Mouse (Mus musculus): ENCODE data around the gene Nek1. TPM values are rescaled to one million over a fixed set of nuclear protein-coding genes. Genes with fewer than 3 reads are reported as not detected.

The Nek1 gene
- polyA plus RNA-seq (2014; fragmentation: Nextera tagmentation; extraction: Ambion mirVana) = 14.1 and 17.1 TPM in 2 replicates

DNA sequence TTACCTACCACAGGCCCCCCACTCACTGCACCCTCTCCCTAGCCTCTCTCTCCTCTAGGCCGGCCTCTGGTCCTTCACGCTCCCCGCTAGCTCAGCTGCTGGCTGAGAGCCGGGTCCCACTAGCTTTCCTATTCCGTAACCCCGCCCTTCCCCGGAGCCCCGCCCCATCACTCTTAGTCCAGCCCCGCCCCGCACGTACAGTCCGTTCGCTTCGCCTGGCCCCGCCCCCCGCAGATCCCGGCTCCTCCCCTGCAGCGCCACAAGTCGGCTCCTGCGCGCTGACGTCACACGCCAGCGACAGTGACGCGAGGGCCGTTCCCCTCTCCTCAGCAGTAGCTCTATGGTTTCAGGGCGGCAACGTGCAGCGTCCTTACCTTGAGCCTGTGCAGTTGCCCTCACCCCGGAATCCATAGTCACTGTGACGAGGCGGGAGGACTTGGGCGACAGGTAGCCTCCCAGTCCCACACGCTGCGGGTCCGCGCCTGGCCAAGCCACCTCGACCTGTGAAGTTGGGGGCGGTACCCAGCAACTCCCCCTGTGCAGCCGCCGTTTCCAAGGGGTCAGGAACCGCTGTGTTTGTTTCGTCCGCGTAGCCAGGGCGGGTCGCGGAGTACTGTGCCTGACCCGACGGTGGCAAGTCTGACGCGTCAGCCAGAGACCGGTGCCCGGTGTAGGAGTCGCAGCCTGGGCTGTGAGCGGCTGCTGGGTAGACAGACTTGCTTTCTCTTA lies at the start of gene Nek1:
Nek1 (plus strand) TSS at position 286 of the 729 bp plus-strand sequence.
- H3K4me1 ChIP-seq (replicated peaks; ENCODE audit: control insufficient read depth, insufficient read depth, low read length) = peaks cover 2% of the 10 kb centered on the region; the same call in 1 of the 2 replicates
- peak; percentile 98 for DNase-seq (ENCODE audit: low spot score)
- peak within 1 kb of the TSS; percentile 80 for H3K9ac ChIP-seq (ENCODE audit: low read depth, low read length)
- peak within 1 kb of the TSS; percentile 97 for H3K27ac ChIP-seq (ENCODE audit: low read depth, low read length)
- H3K4me3 ChIP-seq (ENCODE audit: low read depth, low read length) = peak within 1 kb of the TSS; percentile 82
- H3K36me3 ChIP-seq (ENCODE audit: control insufficient read depth, insufficient read depth, low read length) = peaks cover 7% of the 10 kb centered on the region; the same call in 1 of the 2 replicates
- H3K4me2 ChIP-seq = peak within 1 kb of the TSS; percentile 75
- peak; percentile 92 for ATAC-seq (replicated peaks; ENCODE audit: low FRiP score)
- H3K9me3 ChIP-seq (ENCODE audit: control insufficient read depth, low read length) = peaks cover 2% of the 10 kb centered on the region; the same call in 1 of the 2 replicates
- WGBS = under 1% methylated on average over 57 of the region's 57 CpGs
- H3K27me3 ChIP-seq (replicated peaks; ENCODE audit: control insufficient read depth, insufficient read depth, low read length) = no peaks in the 10 kb centered on the region

DNA sequence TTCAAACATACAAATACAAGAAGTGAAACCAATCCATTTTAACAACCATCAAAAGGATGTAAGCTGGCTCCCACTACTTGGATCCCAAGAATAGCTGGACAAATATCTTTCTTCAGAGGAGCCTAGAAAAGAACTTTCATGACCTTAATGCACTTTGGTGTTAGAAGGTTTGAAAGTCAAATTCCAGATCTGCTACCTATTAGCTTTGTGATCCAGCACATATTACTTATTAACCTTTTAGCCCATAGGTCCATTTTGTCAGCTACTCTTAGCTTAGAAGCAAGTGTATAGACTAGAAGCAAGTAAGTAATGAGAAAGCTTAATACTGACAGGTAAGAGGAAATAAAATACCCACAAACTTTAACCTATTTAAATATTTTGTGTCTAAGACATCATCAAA lies 45.5 kb upstream of the Nek1 start:
- peaks cover 19% of the 10 kb centered on the region for H3K4me1 ChIP-seq (replicated peaks; ENCODE audit: control insufficient read depth, insufficient read depth, low read length)
- no peaks in the 10 kb centered on the region for H3K36me3 ChIP-seq (ENCODE audit: control insufficient read depth, insufficient read depth, low read length)
- ATAC-seq (replicated peaks; ENCODE audit: low FRiP score) (no peak), DNase-seq (ENCODE audit: low spot score) (no peak)
- H3K9ac ChIP-seq (ENCODE audit: low read depth, low read length) = no peak overlapping the region
- H3K4me3 ChIP-seq (ENCODE audit: low read depth, low read length) = no peak overlapping the region
- no peak overlapping the region for H3K4me2 ChIP-seq
- no peak overlapping the region for H3K27ac ChIP-seq (ENCODE audit: low read depth, low read length)
- H3K27me3 ChIP-seq (replicated peaks; ENCODE audit: control insufficient read depth, insufficient read depth, low read length) = no peaks in the 10 kb centered on the region
- H3K9me3 ChIP-seq (ENCODE audit: control insufficient read depth, low read length) = no peaks in the 10 kb centered on the region

DNA sequence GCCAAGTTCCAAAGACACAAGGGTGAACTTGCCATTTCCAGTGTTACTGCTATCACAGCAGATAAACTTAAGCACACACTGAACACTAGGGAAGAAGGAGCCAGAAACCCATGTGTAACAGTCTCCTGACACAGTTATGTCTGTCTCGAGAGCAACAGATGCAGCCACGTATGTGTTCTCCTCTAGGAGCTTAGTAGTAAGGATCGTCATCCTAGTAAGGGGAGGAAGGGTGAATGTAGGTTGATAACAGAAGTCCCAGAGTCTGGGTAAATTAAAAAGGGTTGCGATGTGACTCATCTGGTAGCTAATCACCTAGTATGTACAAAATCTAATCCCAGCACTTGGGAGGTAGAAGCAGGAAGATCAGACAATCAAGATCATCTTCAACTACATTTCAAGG lies 43.1 kb upstream of the Nek1 start:
- H3K36me3 ChIP-seq (ENCODE audit: control insufficient read depth, insufficient read depth, low read length) = no peaks in the 10 kb centered on the region
- peak overlapping the region; percentile 48; the same call in 1 of the 2 replicates for H3K27ac ChIP-seq (ENCODE audit: low read depth, low read length)
- no peak overlapping the region for H3K4me3 ChIP-seq (ENCODE audit: low read depth, low read length)
- H3K9ac ChIP-seq (ENCODE audit: low read depth, low read length) = no peak overlapping the region
- no peaks in the 10 kb centered on the region for H3K9me3 ChIP-seq (ENCODE audit: control insufficient read depth, low read length)
- H3K4me1 ChIP-seq (replicated peaks; ENCODE audit: control insufficient read depth, insufficient read depth, low read length) = peaks cover 29% of the 10 kb centered on the region
- WGBS = 47% methylated on average over 4 of the region's 4 CpGs
- ATAC-seq (replicated peaks; ENCODE audit: low FRiP score) (no peak), DNase-seq (ENCODE audit: low spot score) (no peak)
- H3K4me2 ChIP-seq = peak overlapping the region; percentile 37; the same call in 1 of the 2 replicates
- H3K27me3 ChIP-seq (replicated peaks; ENCODE audit: control insufficient read depth, insufficient read depth, low read length) = no peaks in the 10 kb centered on the region

DNA sequence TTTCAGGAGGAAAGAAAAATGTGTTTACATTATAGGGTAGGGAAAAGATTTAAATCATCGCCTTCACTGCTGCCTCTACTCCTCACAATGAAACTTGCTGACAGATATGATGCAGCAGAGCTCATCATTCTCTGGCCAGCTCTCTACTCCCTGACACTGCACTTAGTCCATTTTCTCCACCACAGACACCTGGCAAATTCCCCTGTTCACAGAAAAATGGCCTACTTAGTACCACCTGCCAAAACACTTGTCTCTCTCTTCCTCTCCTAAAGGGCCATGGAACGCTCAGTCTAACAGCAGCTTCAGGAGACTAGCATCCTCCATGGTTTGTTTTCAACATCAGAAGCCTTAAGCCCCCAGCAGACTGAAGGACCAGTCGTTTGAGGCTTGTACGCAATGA lies 41.7 kb upstream of the Nek1 start:
- no peak overlapping the region for H3K9ac ChIP-seq (ENCODE audit: low read depth, low read length)
- no peaks in the 10 kb centered on the region for H3K36me3 ChIP-seq (ENCODE audit: control insufficient read depth, insufficient read depth, low read length)
- no peak for ATAC-seq (replicated peaks; ENCODE audit: low FRiP score)
- H3K27ac ChIP-seq (ENCODE audit: low read depth, low read length) = no peak overlapping the region
- H3K4me3 ChIP-seq (ENCODE audit: low read depth, low read length) = no peak overlapping the region
- H3K9me3 ChIP-seq (ENCODE audit: control insufficient read depth, low read length) = no peaks in the 10 kb centered on the region
- H3K4me2 ChIP-seq = 0 out of 2 replicates have a peak overlapping the region, but pooled peaks have one; percentile 7
- WGBS = 83% methylated on average over 4 of the region's 4 CpGs
- peaks cover 37% of the 10 kb centered on the region for H3K4me1 ChIP-seq (replicated peaks; ENCODE audit: control insufficient read depth, insufficient read depth, low read length)
- no peak for DNase-seq (ENCODE audit: low spot score)
- no peaks in the 10 kb centered on the region for H3K27me3 ChIP-seq (replicated peaks; ENCODE audit: control insufficient read depth, insufficient read depth, low read length)

DNA sequence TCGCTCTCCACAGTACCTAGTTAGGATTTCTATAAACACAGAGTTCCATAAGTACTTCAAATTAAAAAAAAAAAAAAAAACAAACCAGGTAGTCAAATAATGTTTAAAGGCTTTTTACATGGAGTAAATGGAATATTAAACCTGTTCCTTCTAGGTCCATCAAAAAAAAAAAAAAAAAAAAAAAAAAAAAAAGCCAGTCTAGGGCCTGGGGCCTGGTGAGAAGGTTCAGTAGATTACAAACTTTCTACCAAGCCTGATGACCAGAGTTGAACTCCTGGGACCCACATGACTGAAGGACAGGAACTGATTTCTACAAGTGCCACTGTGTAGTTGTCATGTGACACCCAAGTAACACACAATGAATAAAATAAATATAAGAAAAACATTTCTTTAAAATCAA lies 41.2 kb upstream of the Nek1 start:
- H3K27me3 ChIP-seq (replicated peaks; ENCODE audit: control insufficient read depth, insufficient read depth, low read length) = no peaks in the 10 kb centered on the region
- ATAC-seq (replicated peaks; ENCODE audit: low FRiP score) (no peak), DNase-seq (ENCODE audit: low spot score) (no peak)
- H3K4me3 ChIP-seq (ENCODE audit: low read depth, low read length) = no peak overlapping the region
- H3K36me3 ChIP-seq (ENCODE audit: control insufficient read depth, insufficient read depth, low read length) = no peaks in the 10 kb centered on the region
- no peak overlapping the region for H3K9ac ChIP-seq (ENCODE audit: low read depth, low read length)
- H3K27ac ChIP-seq (ENCODE audit: low read depth, low read length) = no peak overlapping the region
- no peaks in the 10 kb centered on the region for H3K9me3 ChIP-seq (ENCODE audit: control insufficient read depth, low read length)
- peak overlapping the region; percentile 55; the same call in 1 of the 2 replicates for H3K4me2 ChIP-seq
- WGBS = 95% methylated on average over 1 of the region's 1 CpGs
- H3K4me1 ChIP-seq (replicated peaks; ENCODE audit: control insufficient read depth, insufficient read depth, low read length) = peaks cover 42% of the 10 kb centered on the region

DNA sequence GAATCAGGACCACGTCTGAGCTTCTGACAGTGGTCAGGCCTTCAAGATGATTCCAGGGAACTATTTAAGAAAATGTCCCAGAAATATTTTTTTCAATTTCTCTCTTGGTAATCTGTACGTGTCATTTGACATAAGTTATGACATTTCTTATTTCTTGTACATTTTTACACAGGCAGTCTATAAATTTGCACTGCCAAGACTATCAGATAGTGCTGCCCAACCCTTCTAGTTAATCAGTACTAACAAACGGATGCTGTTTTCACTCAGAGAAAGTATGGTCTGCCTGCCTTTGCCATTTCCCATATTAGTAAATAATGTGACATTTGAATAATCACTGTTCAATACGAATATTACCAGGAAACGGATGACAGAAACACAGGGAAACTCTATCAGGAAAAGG lies 40.2 kb upstream of the Nek1 start:
- H3K4me2 ChIP-seq = peak overlapping the region; percentile 55
- WGBS = 43% methylated on average over 5 of the region's 5 CpGs
- no peaks in the 10 kb centered on the region for H3K36me3 ChIP-seq (ENCODE audit: control insufficient read depth, insufficient read depth, low read length)
- ATAC-seq (replicated peaks; ENCODE audit: low FRiP score) (no peak), DNase-seq (ENCODE audit: low spot score) (no peak)
- H3K27ac ChIP-seq (ENCODE audit: low read depth, low read length) = no peak overlapping the region
- H3K9ac ChIP-seq (ENCODE audit: low read depth, low read length) = 0 out of 2 replicates have a peak overlapping the region, but pooled peaks have one; percentile 35
- peaks cover 52% of the 10 kb centered on the region for H3K4me1 ChIP-seq (replicated peaks; ENCODE audit: control insufficient read depth, insufficient read depth, low read length)
- no peaks in the 10 kb centered on the region for H3K27me3 ChIP-seq (replicated peaks; ENCODE audit: control insufficient read depth, insufficient read depth, low read length)
- no peaks in the 10 kb centered on the region for H3K9me3 ChIP-seq (ENCODE audit: control insufficient read depth, low read length)
- 0 out of 2 replicates have a peak overlapping the region, but pooled peaks have one; percentile 1 for H3K4me3 ChIP-seq (ENCODE audit: low read depth, low read length)

DNA sequence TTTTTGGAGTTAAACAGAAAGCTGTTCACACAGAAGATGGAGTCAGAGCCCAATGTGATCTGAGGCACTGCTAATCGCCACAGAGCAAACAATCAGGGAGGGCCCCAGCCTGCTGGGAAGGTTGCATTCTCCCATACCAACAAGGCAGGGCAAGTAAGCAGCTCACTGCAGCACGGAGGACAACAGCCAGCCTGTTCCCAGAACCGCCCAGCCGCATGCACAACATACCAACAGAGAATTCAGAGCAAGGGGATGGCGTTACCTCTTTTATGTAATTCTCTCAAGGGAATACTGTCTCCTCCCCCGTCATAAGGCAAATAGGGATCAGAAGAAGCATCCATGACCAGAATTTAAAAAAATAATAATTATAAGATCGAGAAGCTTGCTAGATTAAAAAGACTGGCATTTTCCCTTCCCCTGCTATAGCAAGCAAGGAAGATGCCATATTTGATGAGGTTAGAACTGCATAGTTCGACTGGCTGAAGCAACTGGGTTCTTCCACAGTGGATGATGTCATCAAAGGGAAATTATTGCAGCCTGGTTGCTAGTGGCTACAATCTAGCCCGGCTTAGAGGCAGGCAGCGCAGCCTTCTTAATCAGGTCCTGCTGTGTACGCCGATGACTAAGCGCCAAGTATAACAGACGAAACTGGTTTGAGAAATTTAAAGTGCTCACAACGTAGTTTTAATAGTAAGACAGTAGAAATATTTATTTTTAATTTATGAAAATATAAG lies 38.5 kb upstream of the Nek1 start:
- Histone ChIP-seq H3K27me3 (replicated peaks; ENCODE audit: control insufficient read depth, insufficient read depth, low read length) (no peaks in the 10 kb centered on the region), H3K4me3 (ENCODE audit: low read depth, low read length) (peak overlapping the region; percentile 56), H3K27ac (ENCODE audit: low read depth, low read length) (peak overlapping the region; percentile 94), H3K4me2 (peak overlapping the region; percentile 82), H3K4me1 (replicated peaks; ENCODE audit: control insufficient read depth, insufficient read depth, low read length) (peaks cover 58% of the 10 kb centered on the region), H3K9me3 (ENCODE audit: control insufficient read depth, low read length) (no peaks in the 10 kb centered on the region), H3K9ac (ENCODE audit: low read depth, low read length) (peak overlapping the region; percentile 75), H3K36me3 (ENCODE audit: control insufficient read depth, insufficient read depth, low read length) (no peaks in the 10 kb centered on the region)
- ATAC-seq (replicated peaks; ENCODE audit: low FRiP score) (peak; percentile 91), DNase-seq (ENCODE audit: low spot score) (peak; percentile 48)
- WGBS = 7% methylated on average over 15 of the region's 15 CpGs

DNA sequence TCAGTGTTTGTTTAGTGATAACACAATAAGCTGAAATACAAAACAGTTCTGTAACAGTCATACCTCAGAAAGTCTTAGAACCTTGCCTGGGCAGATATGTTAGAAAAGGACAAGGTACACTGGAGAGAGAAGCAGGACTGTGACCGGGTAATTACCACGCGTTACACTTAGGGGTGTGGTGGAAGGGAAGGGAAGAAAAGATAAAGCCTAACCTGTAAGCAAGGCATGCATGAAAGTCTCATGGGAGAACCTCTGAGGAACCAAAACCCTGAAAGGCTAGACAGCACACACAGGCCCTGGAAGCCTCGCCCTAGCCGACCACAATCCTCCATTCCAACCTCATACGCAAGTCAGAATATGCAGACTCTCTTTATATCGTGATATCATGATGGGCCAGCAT lies 36.1 kb upstream of the Nek1 start:
- DNase-seq (ENCODE audit: low spot score) (no peak), ATAC-seq (replicated peaks; ENCODE audit: low FRiP score) (peak; percentile 78)
- no peaks in the 10 kb centered on the region for H3K9me3 ChIP-seq (ENCODE audit: control insufficient read depth, low read length)
- no peaks in the 10 kb centered on the region for H3K36me3 ChIP-seq (ENCODE audit: control insufficient read depth, insufficient read depth, low read length)
- H3K4me3 ChIP-seq (ENCODE audit: low read depth, low read length) = 0 out of 2 replicates have a peak overlapping the region, but pooled peaks have one; percentile 11
- 54% methylated on average over 7 of the region's 7 CpGs for WGBS
- peak overlapping the region; percentile 82 for H3K27ac ChIP-seq (ENCODE audit: low read depth, low read length)
- peak overlapping the region; percentile 44 for H3K4me2 ChIP-seq
- peaks cover 44% of the 10 kb centered on the region for H3K4me1 ChIP-seq (replicated peaks; ENCODE audit: control insufficient read depth, insufficient read depth, low read length)
- H3K27me3 ChIP-seq (replicated peaks; ENCODE audit: control insufficient read depth, insufficient read depth, low read length) = no peaks in the 10 kb centered on the region
- peak overlapping the region; percentile 4 for H3K9ac ChIP-seq (ENCODE audit: low read depth, low read length)
